Mouse (Mus musculus) MN1 (cell line): ENCODE measurements around the gene Zfp524.
"Not testable (repeated sequence)": the region's sequence is repeated elsewhere in the genome, so short reads cannot be mapped to it uniquely, and the experiment has no call there.

Source experiments
- DNase-seq: peaks from one replicate; pipeline ENCODE4 v3.0.0-alpha.2; 2016; ENCODE audit warnings: low spot score

Zfp524 gene

DNA sequence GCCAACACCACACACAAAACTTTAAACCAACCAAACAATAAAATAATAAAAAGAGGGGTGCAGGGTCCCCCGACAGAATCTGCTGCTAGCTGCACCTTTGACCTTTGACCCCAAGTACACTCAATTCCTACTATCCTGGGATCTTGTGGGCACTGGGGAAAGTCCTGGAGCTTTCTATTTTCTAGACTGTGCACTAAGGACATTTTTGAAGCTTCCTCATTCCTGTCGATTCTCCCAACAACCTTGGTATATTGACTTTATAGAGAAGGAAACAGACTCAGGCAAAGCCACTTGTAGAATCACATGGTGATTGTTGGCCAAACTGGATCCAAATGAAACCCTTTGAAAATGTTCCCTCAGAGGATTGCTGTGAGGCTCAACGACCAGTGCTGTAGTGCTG lies 1.8 kb downstream of the Zfp524 start:
- DNase-seq: no peak

- DNase-seq: no peak
Observed at GRCm38 (mm10) chr7:5016920-5017319, 2.7 kb downstream of the Zfp524 start.

GRCm38 (mm10) chr7:5017352-5017751 lies 3.1 kb downstream of the Zfp524 start:
- DNase-seq: no peak

- no peak for DNase-seq
Observed at GRCm38 (mm10) chr7:5017931-5018330, 3.7 kb downstream of the Zfp524 start.

GRCm38 (mm10) chr7:5019576-5019975 lies 5.4 kb downstream of the Zfp524 start:
- not testable (repeated sequence) for DNase-seq

GRCm38 (mm10) chr7:5020000-5020681 lies 5.9 kb downstream of the Zfp524 start, which contains the start of the genes Zfp865 and Ccdc106:
TSS of gene Zfp865 (plus strand) at chr7:5020376.
TSS of gene Ccdc106 (plus strand) at chr7:5020553.
- DNase-seq: peak; percentile 97

GRCm38 (mm10) chr7:5020685-5021084 lies 6.5 kb downstream of the Zfp524 start:
- DNase-seq: no peak

DNA sequence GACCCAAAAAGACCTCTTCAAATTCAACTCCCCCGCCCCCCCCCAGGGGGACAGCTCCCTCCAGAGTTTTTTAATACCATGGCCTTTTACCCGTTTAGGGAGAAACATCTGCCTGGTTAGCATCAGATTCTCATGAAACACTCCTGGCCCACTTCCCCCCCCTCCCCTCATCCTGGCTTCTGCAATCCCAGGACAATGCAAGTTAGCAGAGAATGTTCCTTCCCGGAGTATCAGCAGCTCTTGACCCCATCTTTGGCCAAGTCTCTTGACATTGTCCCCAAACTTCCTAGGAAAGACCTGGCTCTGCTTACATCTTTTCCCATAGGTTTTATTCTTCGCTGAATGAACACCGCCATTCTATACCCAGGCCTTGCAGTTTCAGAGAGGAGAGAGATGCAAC lies 7.0 kb downstream of the Zfp524 start:
- DNase-seq: no peak

DNA sequence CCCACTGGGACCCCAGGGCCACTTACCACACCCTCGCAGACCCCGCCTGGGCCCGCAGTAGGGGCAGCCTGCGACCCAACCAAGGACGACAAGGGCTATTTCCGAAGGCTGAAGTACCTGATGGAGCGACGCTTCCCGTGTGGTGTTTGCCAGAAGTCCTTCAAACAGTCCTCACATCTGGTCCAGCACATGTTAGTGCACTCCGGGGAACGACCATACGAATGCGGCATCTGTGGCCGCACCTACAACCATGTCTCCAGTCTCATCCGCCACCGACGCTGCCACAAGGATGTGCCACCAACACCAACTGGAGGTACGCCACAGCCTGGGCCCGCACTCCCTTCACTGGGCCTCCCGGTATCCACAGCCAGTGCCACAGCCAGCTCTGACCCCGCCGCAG lies 15.3 kb downstream of the Zfp524 start:
- no peak for DNase-seq

- DNase-seq: no peak
Observed at GRCm38 (mm10) chr7:5029946-5030345, 15.7 kb downstream of the Zfp524 start.

GRCm38 (mm10) chr7:5030554-5031275 lies 16.5 kb downstream of the Zfp524 start:
- no peak for DNase-seq

DNA sequence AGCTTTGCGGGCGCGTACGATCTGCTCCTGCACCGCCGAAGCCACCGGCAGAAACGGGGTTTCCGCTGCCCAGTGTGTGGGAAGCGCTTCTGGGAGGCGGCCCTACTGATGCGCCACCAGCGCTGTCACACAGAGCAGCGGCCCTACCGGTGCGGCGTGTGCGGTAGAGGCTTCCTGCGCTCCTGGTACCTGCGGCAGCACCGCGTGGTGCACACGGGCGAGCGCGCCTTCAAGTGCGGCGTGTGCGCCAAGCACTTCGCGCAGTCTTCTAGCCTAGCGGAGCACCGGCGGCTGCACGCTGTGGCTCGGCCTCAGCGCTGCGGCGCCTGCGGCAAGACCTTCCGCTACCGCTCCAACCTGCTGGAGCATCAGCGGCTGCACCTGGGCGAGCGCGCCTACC lies 17.3 kb downstream of the Zfp524 start:
- DNase-seq: no peak

DNA sequence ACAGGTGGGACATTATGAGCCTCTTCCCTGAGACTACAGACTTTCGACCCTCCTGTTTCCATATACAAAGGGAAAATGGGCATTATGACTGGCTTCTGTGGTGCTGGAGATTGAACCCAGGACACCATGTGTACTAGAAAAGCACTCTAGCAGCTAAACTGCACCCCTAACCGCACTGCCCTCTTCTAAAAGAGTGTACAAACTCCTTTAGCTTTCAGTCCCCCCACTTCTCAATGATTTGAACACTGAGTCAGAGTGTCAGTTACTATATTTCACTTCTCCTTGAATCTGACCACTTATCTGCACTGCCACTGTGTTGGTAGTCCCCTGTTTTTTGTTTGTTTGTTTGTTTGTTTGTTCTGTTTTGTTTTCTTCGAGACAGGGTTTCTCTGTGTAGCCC lies 19.6 kb downstream of the Zfp524 start, which contains the start of gene 4632433K11Rik:
TSS of gene 4632433K11Rik (plus strand) at position 301 of the 400 bp plus-strand sequence.
- no peak for DNase-seq

GRCm38 (mm10) chr7:5035628-5036027 lies 21.4 kb downstream of the Zfp524 start:
- DNase-seq: no peak

- DNase-seq: no peak
Observed at GRCm38 (mm10) chr7:5036136-5036535, 21.9 kb downstream of the Zfp524 start.

GRCm38 (mm10) chr7:5037026-5037425 lies 22.8 kb downstream of the Zfp524 start:
- DNase-seq: no peak

- no peak for DNase-seq
Observed at GRCm38 (mm10) chr7:5037467-5037866, 23.3 kb downstream of the Zfp524 start.

DNA sequence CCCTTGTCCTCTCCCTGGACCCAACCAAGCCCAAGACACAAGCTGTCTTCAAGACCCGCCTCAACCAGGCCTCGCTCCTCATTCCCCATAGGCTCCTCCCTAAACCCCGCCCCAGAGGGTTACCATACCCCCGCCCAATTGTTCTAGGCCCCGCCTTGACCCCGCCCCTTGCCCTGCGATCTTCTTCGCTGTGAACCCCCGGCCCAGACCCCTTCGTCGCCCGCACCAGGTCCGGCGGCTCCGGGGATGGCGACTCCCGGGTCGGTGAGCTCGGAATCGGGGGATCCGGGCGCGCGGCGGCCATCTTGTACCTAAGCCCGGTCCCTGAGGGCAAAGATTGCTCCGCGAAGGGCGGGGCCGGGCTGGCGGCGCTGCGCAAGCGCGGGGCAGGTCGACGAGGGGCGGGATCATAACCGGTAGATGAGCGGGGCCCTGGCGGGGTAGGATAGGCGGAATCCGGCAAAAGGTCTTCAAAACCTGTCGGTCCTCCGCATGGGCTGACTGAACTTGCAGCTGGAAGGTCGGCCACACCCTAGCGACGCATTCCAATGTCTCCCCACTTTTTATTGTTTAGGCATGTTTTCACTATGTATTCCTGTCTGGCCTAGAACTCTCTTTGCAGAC lies 24.0 kb downstream of the Zfp524 start, which contains the start of gene Zfp784:
TSS of gene Zfp784 (minus strand) at position 338 of the 624 bp plus-strand sequence.
- peak; percentile 91 for DNase-seq

- no peak for DNase-seq
Observed at GRCm38 (mm10) chr7:5038940-5039339, 24.7 kb downstream of the Zfp524 start.

DNA sequence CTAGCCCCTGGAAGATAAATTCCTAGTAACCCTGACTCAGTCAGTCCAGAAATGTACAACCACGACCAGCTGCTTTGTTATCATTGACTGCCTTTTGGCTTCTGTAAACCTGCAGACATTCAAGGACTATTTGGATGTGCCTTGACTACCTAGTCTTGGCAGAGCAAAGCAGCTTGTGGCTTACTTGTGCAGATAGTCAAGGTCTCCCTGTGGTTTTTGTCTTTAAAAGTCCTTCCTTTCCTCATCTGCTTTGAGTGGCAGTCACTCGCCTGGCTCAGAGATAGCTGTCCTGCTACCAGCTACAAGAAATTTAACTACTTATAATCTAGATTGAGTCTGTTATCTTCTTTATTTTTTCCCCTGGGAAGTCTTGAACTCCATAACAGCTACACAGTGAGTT lies 30.8 kb downstream of the Zfp524 start:
- DNase-seq: no peak

- DNase-seq: no peak
Observed at GRCm38 (mm10) chr7:5046112-5046511, 31.9 kb downstream of the Zfp524 start.

GRCm38 (mm10) chr7:5047313-5047712 lies 33.1 kb downstream of the Zfp524 start:
- peak; percentile 61 for DNase-seq
